Mouse (Mus musculus) gonadal fat pad, adult 2 months (tissue): Measurements from ENCODE around the gene Gm45837. TPM values are rescaled to one million over a fixed set of nuclear protein-coding genes. Genes with fewer than 3 reads are reported as not detected.

ENCODE experiments used
- DNase-seq: peaks from one replicate; pipeline ENCODE4 v3.0.0-alpha.2; 2012; ENCODE audit warnings: low read depth
- polyA plus RNA-seq: library from polyadenylated mRNA; depleted of rRNA; stranded (reverse); fragments of >200 nt; gene quantifications from 2 replicates; pipeline ENCODE4 v1.2.3, GENCODE M21; 2012

Gm45837 gene
- polyA plus RNA-seq, 1 experiment: not detected

- DNase-seq: no peak
Observed at GRCm38 (mm10) chr7:101391909-101392479, 18.7 kb upstream of the Gm45837 start.

- DNase-seq: no peak
Observed at GRCm38 (mm10) chr7:101393015-101393414, 17.7 kb upstream of the Gm45837 start.

- no peak for DNase-seq
Observed at GRCm38 (mm10) chr7:101393694-101394504, 16.8 kb upstream of the Gm45837 start.

GRCm38 (mm10) chr7:101394569-101394968 is 16.1 kb upstream of the Gm45837 start:
- DNase-seq: no peak

- DNase-seq: no peak
Observed at GRCm38 (mm10) chr7:101395471-101395870, 15.2 kb upstream of the Gm45837 start.

GRCm38 (mm10) chr7:101397175-101397574 is 13.5 kb upstream of the Gm45837 start:
- DNase-seq: no peak

- no peak for DNase-seq
Observed at GRCm38 (mm10) chr7:101401510-101401909, 9.2 kb upstream of the Gm45837 start.

GRCm38 (mm10) chr7:101403831-101404230 is 6.9 kb upstream of the Gm45837 start:
- no peak for DNase-seq

- DNase-seq: no peak
Observed at GRCm38 (mm10) chr7:101412796-101413195, 2.1 kb downstream of the Gm45837 start.

- DNase-seq: no peak
Observed at GRCm38 (mm10) chr7:101414209-101414608, 3.5 kb downstream of the Gm45837 start.

- no peak for DNase-seq
Observed at GRCm38 (mm10) chr7:101414661-101415511, 4.2 kb downstream of the Gm45837 start.

- no peak for DNase-seq
Observed at GRCm38 (mm10) chr7:101415512-101416100, 4.9 kb downstream of the Gm45837 start.

GRCm38 (mm10) chr7:101416391-101416790 is 5.7 kb downstream of the Gm45837 start:
- DNase-seq: no peak

GRCm38 (mm10) chr7:101419013-101419770 is 8.5 kb downstream of the Gm45837 start:
- DNase-seq: no peak

GRCm38 (mm10) chr7:101421529-101421928 is 10.8 kb downstream of the Gm45837 start, which contains the start of gene Pde2a:
Gene Pde2a (plus strand): TSS chr7:101421691.
- DNase-seq: no peak

GRCm38 (mm10) chr7:101422069-101422468 is 11.4 kb downstream of the Gm45837 start:
- DNase-seq: no peak

- DNase-seq: no peak
Observed at GRCm38 (mm10) chr7:101422646-101423045, 12.0 kb downstream of the Gm45837 start.

GRCm38 (mm10) chr7:101423970-101424369 is 13.3 kb downstream of the Gm45837 start:
- no peak for DNase-seq

GRCm38 (mm10) chr7:101426692-101427091 is 16.0 kb downstream of the Gm45837 start:
- no peak for DNase-seq

GRCm38 (mm10) chr7:101427736-101428135 is 17.1 kb downstream of the Gm45837 start:
- DNase-seq: no peak

GRCm38 (mm10) chr7:101435038-101435437 is 24.4 kb downstream of the Gm45837 start:
- no peak for DNase-seq
